Mouse (Mus musculus): ENCODE results near the gene Prmt1.

GRCm38 (mm10) chr7:44983085-44983484 lies 3.3 kb downstream of the Prmt1 start:
- TF ChIP-seq EP300 (IDR thresholded peaks at IDR 0.05; ENCODE audit: low read depth) (no peak), CTCF (IDR thresholded peaks at IDR 0.05; ENCODE audit: low read depth) (peak; percentile 99)

Measured in liver, embryonic 14.5 days (tissue).